Mouse (Mus musculus): ENCODE measurements around the gene Hps6. TPM values are rescaled to one million over a fixed set of nuclear protein-coding genes. Genes with fewer than 3 reads are reported as not detected.

Hps6 gene
- polyA plus RNA-seq, 1 experiment from 2014 or later = 5.3 TPM

- no peak overlapping the region for H3K4me2 ChIP-seq (replicated peaks; ENCODE audit: low read depth)
- 0 out of 2 replicates have a peak, but pooled peaks cover 2% of the 10 kb centered on the region for H3K4me1 ChIP-seq (replicated peaks; ENCODE audit: control insufficient read depth, insufficient read depth, low read length)
- H3K36me3 ChIP-seq (ENCODE audit: control insufficient read depth, insufficient read depth) = peaks cover 4% of the 10 kb centered on the region; the same call in 1 of the 2 replicates
- 92% methylated on average over 13 of the region's 13 CpGs for WGBS
- no peaks in the 10 kb centered on the region for H3K27me3 ChIP-seq (replicated peaks; ENCODE audit: control insufficient read depth, insufficient read depth, low read length)
- ATAC-seq = no peak
- no peak overlapping the region for H3K27ac ChIP-seq (ENCODE audit: low read depth, low read length)
- no peak overlapping the region for H3K9ac ChIP-seq (ENCODE audit: low read depth, low read length)
- no peak overlapping the region for H3K4me3 ChIP-seq (ENCODE audit: low read depth, low read length)
- no peak for TF ChIP-seq CTCF (IDR thresholded peaks at IDR 0.05; ENCODE audit: low read depth)
- no peaks in the 10 kb centered on the region for H3K9me3 ChIP-seq (ENCODE audit: control insufficient read depth)
Measured at GRCm38 (mm10) chr19:45993981-45994737, 9.1 kb upstream of the Hps6 start.

- 53% methylated on average over 5 of the region's 5 CpGs for WGBS
- ATAC-seq = no peak
- H3K4me2 ChIP-seq (replicated peaks; ENCODE audit: low read depth) = peak overlapping the region; percentile 74
- H3K27me3 ChIP-seq (replicated peaks; ENCODE audit: control insufficient read depth, insufficient read depth, low read length) = no peaks in the 10 kb centered on the region
- H3K4me1 ChIP-seq (replicated peaks; ENCODE audit: control insufficient read depth, insufficient read depth, low read length) = 0 out of 2 replicates have a peak, but pooled peaks cover 2% of the 10 kb centered on the region
- no peaks in the 10 kb centered on the region for H3K36me3 ChIP-seq (ENCODE audit: control insufficient read depth, insufficient read depth)
- no peaks in the 10 kb centered on the region for H3K9me3 ChIP-seq (ENCODE audit: control insufficient read depth)
- H3K27ac ChIP-seq (ENCODE audit: low read depth, low read length) = peak overlapping the region; percentile 97
- TF ChIP-seq CTCF (IDR thresholded peaks at IDR 0.05; ENCODE audit: low read depth) = no peak
- peak overlapping the region; percentile 83 for H3K4me3 ChIP-seq (ENCODE audit: low read depth, low read length)
- H3K9ac ChIP-seq (ENCODE audit: low read depth, low read length) = peak overlapping the region; percentile 80
Measured at GRCm38 (mm10) chr19:45997365-45997764, 5.9 kb upstream of the Hps6 start.

- no peaks in the 10 kb centered on the region for H3K36me3 ChIP-seq (ENCODE audit: control insufficient read depth, insufficient read depth)
- ATAC-seq = peak; percentile 91
- peak within 1 kb of the TSS; percentile 97 for H3K27ac ChIP-seq (ENCODE audit: low read depth, low read length)
- no peaks in the 10 kb centered on the region for H3K9me3 ChIP-seq (ENCODE audit: control insufficient read depth)
- H3K27me3 ChIP-seq (replicated peaks; ENCODE audit: control insufficient read depth, insufficient read depth, low read length) = no peaks in the 10 kb centered on the region
- H3K4me2 ChIP-seq (replicated peaks; ENCODE audit: low read depth) = peak within 1 kb of the TSS; percentile 74
- 0 out of 2 replicates have a peak, but pooled peaks cover 2% of the 10 kb centered on the region for H3K4me1 ChIP-seq (replicated peaks; ENCODE audit: control insufficient read depth, insufficient read depth, low read length)
- TF ChIP-seq CTCF (IDR thresholded peaks at IDR 0.05; ENCODE audit: low read depth) = no peak; the same call in 1 of the 2 replicates
- peak within 1 kb of the TSS; percentile 83 for H3K4me3 ChIP-seq (ENCODE audit: low read depth, low read length)
- peak within 1 kb of the TSS; percentile 80 for H3K9ac ChIP-seq (ENCODE audit: low read depth, low read length)
- WGBS = 1% methylated on average over 76 of the region's 76 CpGs
Measured at GRCm38 (mm10) chr19:45997785-45998693, 5.3 kb upstream of the Hps6 start, which contains the start of gene Armh3. Gene Armh3, minus strand, starts transcription at chr19:45998488.

- Histone ChIP-seq H3K4me2 (replicated peaks; ENCODE audit: low read depth) (peak overlapping the region; percentile 74), H3K9me3 (ENCODE audit: control insufficient read depth) (no peaks in the 10 kb centered on the region), H3K27me3 (replicated peaks; ENCODE audit: control insufficient read depth, insufficient read depth, low read length) (no peaks in the 10 kb centered on the region), H3K4me3 (ENCODE audit: low read depth, low read length) (peak overlapping the region; percentile 83), H3K9ac (ENCODE audit: low read depth, low read length) (peak overlapping the region; percentile 80), H3K4me1 (replicated peaks; ENCODE audit: control insufficient read depth, insufficient read depth, low read length) (0 out of 2 replicates have a peak, but pooled peaks cover 2% of the 10 kb centered on the region), H3K36me3 (ENCODE audit: control insufficient read depth, insufficient read depth) (no peaks in the 10 kb centered on the region), H3K27ac (ENCODE audit: low read depth, low read length) (no peak overlapping the region)
- TF ChIP-seq CTCF (IDR thresholded peaks at IDR 0.05; ENCODE audit: low read depth) = no peak
- ATAC-seq = no peak; the same call in 1 of the 2 replicates
- 7% methylated on average over 8 of the region's 8 CpGs for WGBS
Measured at GRCm38 (mm10) chr19:45998694-45999217, 4.6 kb upstream of the Hps6 start.

GRCm38 (mm10) chr19:45999378-45999777, 3.9 kb upstream of the Hps6 start:
- no peak overlapping the region for H3K4me2 ChIP-seq (replicated peaks; ENCODE audit: low read depth)
- TF ChIP-seq CTCF (IDR thresholded peaks at IDR 0.05; ENCODE audit: low read depth) = no peak
- no peak for ATAC-seq

More at GRCm38 (mm10) chr19:45999378-45999777, 3.9 kb upstream of the Hps6 start:
- Histone ChIP-seq H3K4me1 (replicated peaks; ENCODE audit: control insufficient read depth, insufficient read depth, low read length) (peaks cover 8% of the 10 kb centered on the region; the same call in 1 of the 2 replicates), H3K36me3 (ENCODE audit: control insufficient read depth, insufficient read depth) (no peaks in the 10 kb centered on the region), H3K27me3 (replicated peaks; ENCODE audit: control insufficient read depth, insufficient read depth, low read length) (no peaks in the 10 kb centered on the region), H3K9me3 (ENCODE audit: control insufficient read depth) (no peaks in the 10 kb centered on the region), H3K27ac (ENCODE audit: low read depth, low read length) (no peak overlapping the region), H3K4me3 (ENCODE audit: low read depth, low read length) (no peak overlapping the region), H3K9ac (ENCODE audit: low read depth, low read length) (no peak overlapping the region)
- 51% methylated on average over 1 of the region's 1 CpGs for WGBS

Data from intestine, postnatal 0 days (tissue).